9 mouse cellular contexts compared by ENCODE assay signal in genomic region chr10:78008169-78008568, GRCm38 (mm10). TPM values are rescaled to one million over a fixed set of nuclear protein-coding genes. Genes with fewer than 3 reads are reported as not detected.
DNase-seq lines count a peak whose midpoint lies in the region; ATAC-seq and TF ChIP-seq lines count a peak whose summit lies in the region.
"Had no signal": no experiment of that assay in that cellular context is flagged by ENCODE, and none has a peak within 500 bp of the region (broad histone marks: within the 10 kb centered on the region; RNA-seq: fewer than 3 reads in every experiment).

No protein-coding gene starts in this region.

- peaks cover 6% of the 10 kb centered on the region for H3K36me3 ChIP-seq in forebrain, embryonic 12.5 days (replicated peaks)
- H3K36me3 ChIP-seq in limb, embryonic 13.5 days, result peaks cover 17% of the 10 kb centered on the region
- H3K36me3 ChIP-seq in neural tube, embryonic 13.5 days, result no peaks in the 10 kb centered on the region

- peak overlapping the region; percentile 81 for H3K9ac ChIP-seq in forebrain, embryonic 12.5 days
- H3K9ac ChIP-seq in limb, embryonic 13.5 days, result peak overlapping the region; percentile 82
- H3K9ac ChIP-seq in neural tube, embryonic 13.5 days, result peak overlapping the region; percentile 90

- 0 out of 2 replicates have a peak, but pooled peaks cover 2% of the 10 kb centered on the region for H3K27me3 ChIP-seq in forebrain, embryonic 12.5 days
- no peaks in the 10 kb centered on the region for H3K27me3 ChIP-seq in limb, embryonic 13.5 days
- no peaks in the 10 kb centered on the region for H3K27me3 ChIP-seq in neural tube, embryonic 13.5 days

- no peak for ATAC-seq in forebrain, embryonic 12.5 days (ENCODE audit: low FRiP score)
- no peak for ATAC-seq in limb, embryonic 13.5 days (ENCODE audit: low FRiP score, low read depth)
- ATAC-seq in neural tube, embryonic 13.5 days (ENCODE audit: low read depth), result no peak

- peak overlapping the region; percentile 85 for H3K4me2 ChIP-seq in forebrain, embryonic 12.5 days
- peak overlapping the region; percentile 93 for H3K4me2 ChIP-seq in limb, embryonic 13.5 days (replicated peaks)
- H3K4me2 ChIP-seq in neural tube, embryonic 13.5 days, result peak overlapping the region; percentile 75

- H3K9me3 ChIP-seq in forebrain, embryonic 12.5 days, result no peaks in the 10 kb centered on the region
- H3K9me3 ChIP-seq in limb, embryonic 13.5 days, result no peaks in the 10 kb centered on the region
- no peaks in the 10 kb centered on the region for H3K9me3 ChIP-seq in neural tube, embryonic 13.5 days

- H3K4me3 ChIP-seq in left cerebral cortex, adult 2 months, result peak overlapping the region; percentile 85
- H3K4me3 ChIP-seq in forebrain, embryonic 12.5 days (replicated peaks), result peak overlapping the region; percentile 78
- peak overlapping the region; percentile 65 for H3K4me3 ChIP-seq in limb, embryonic 13.5 days
- peak overlapping the region; percentile 81 for H3K4me3 ChIP-seq in neural tube, embryonic 13.5 days

- peaks cover 33% of the 10 kb centered on the region for H3K4me1 ChIP-seq in forebrain, embryonic 12.5 days
- peaks cover 39% of the 10 kb centered on the region for H3K4me1 ChIP-seq in limb, embryonic 13.5 days
- H3K4me1 ChIP-seq in neural tube, embryonic 13.5 days (replicated peaks), result peaks cover 33% of the 10 kb centered on the region

- intact Hi-C loops in left cerebral cortex, adult 2 months (cut with DNase I), result loop anchor here (2.0 to 10.0 kb wide), 3 partner anchors 23 to 383 kb away; partner anchors contain the start of gene Ube2g2
- intact Hi-C loops in left cerebral cortex, postnatal 25 days (cut with DNase I), result loop anchor here (2.0 kb wide), 1 partner anchor 29 kb away; the partner anchor contains the start of gene 1810043G02Rik

- no peak for TF ChIP-seq CTCF in left cerebral cortex, adult 2 months (IDR thresholded peaks at IDR 0.05)

- peak overlapping the region; percentile 99; the same call in 1 of the 2 replicates for H3K27ac ChIP-seq in left cerebral cortex, adult 2 months
- no peak overlapping the region; the same call in 1 of the 2 replicates for H3K27ac ChIP-seq in forebrain, embryonic 12.5 days
- H3K27ac ChIP-seq in limb, embryonic 13.5 days, result 0 out of 2 replicates have a peak overlapping the region, but pooled peaks have one; percentile 96
- no peak overlapping the region for H3K27ac ChIP-seq in neural tube, embryonic 13.5 days (replicated peaks)

- 81% methylated on average over 3 of the region's 3 CpGs for WGBS in forebrain, embryonic 12.5 days
- WGBS in limb, embryonic 13.5 days, result 76% methylated on average over 3 of the region's 3 CpGs
- WGBS in neural tube, embryonic 13.5 days, result 77% methylated on average over 3 of the region's 3 CpGs

- DNase-seq in left cerebral cortex, adult 2 months (ENCODE audit: extremely low spot score in 1 of 2, low spot score in 2 of 2), result no peak
- DNase-seq in left cerebral cortex, postnatal 25 days (ENCODE audit: low spot score in 2 of 2), result no peak
- no peak for DNase-seq in adrenal gland, postnatal 10 days
- DNase-seq in adrenal gland, adult 2 months, result no peak
- no peak for DNase-seq in gastrocnemius, adult 8-10 months (ENCODE audit: low spot score in 2 of 2)
- DNase-seq: lung, adult 2 months had no signal

RNA-seq across cellular contexts. Expression of gene Pfkl, which starts 1.7 kb away (rescaled TPM):
- total RNA-seq in left cerebral cortex, adult 2 months (2021), result 100 to 1,000 TPM; 141 to 149 TPM
- total RNA-seq in left cerebral cortex, postnatal 25 days (2021), result 100 to 1,000 TPM; 145 to 149 TPM
- 134 and 135 TPM in 2 replicates for polyA plus RNA-seq in forebrain, embryonic 12.5 days (2016; fragmentation: Nextera tagmentation; extraction: Ambion mirVana)
- polyA plus RNA-seq in limb, embryonic 13.5 days (2015; fragmentation: Nextera tagmentation; extraction: Ambion mirVana), result 158 and 160 TPM in 2 replicates
- polyA plus RNA-seq in neural tube, embryonic 13.5 days (2015; fragmentation: Nextera tagmentation; extraction: Ambion mirVana), result 90.8 and 99.0 TPM in 2 replicates
- 100 to 1,000 TPM; 142 to 172 TPM for total RNA-seq in adrenal gland, postnatal 10 days (2021)
- total RNA-seq in adrenal gland, adult 2 months (2021), result 100 to 1,000 TPM; 128 to 145 TPM
- polyA plus RNA-seq in adrenal gland, adult 2 months (2012; rRNA removed), result 122 and 138 TPM in 2 replicates
- 10 to 100 TPM in 1 of 4 experiments, 1 to 10 TPM in 3; 7.0 to 10.6 (median 7.2) TPM for total RNA-seq in gastrocnemius, adult 8-10 months (2022)

RNA-seq across cellular contexts. Expression of gene 1810043G02Rik, which starts 29.8 kb away (rescaled TPM):
- total RNA-seq in left cerebral cortex, adult 2 months (2021), result 10 to 100 TPM; 33.9 to 34.0 TPM
- total RNA-seq in left cerebral cortex, postnatal 25 days (2021), result 10 to 100 TPM; 30.3 to 34.7 TPM
- 28.1 and 32.2 TPM in 2 replicates for polyA plus RNA-seq in forebrain, embryonic 12.5 days (2016; fragmentation: Nextera tagmentation; extraction: Ambion mirVana)
- 30.6 and 31.1 TPM in 2 replicates for polyA plus RNA-seq in limb, embryonic 13.5 days (2015; fragmentation: Nextera tagmentation; extraction: Ambion mirVana)
- 36.8 and 37.4 TPM in 2 replicates for polyA plus RNA-seq in neural tube, embryonic 13.5 days (2015; fragmentation: Nextera tagmentation; extraction: Ambion mirVana)
- 10 to 100 TPM; 15.7 to 21.4 TPM for total RNA-seq in adrenal gland, postnatal 10 days (2021)
- 10 to 100 TPM; 19.7 to 23.7 TPM for total RNA-seq in adrenal gland, adult 2 months (2021)
- polyA plus RNA-seq in adrenal gland, adult 2 months (2012; rRNA removed), result 92.1 and 111 TPM in 2 replicates
- 1 to 10 TPM; 3.2 to 4.7 (median 3.4) TPM for total RNA-seq in gastrocnemius, adult 8-10 months (2022)

RNA-seq across cellular contexts. Expression of gene Dnmt3l, which starts 33.6 kb away (rescaled TPM):
- total RNA-seq in left cerebral cortex, adult 2 months (2021), result under 1 TPM in 1 of 2 experiments, not detected in 1; 0.54 TPM
- not detected for total RNA-seq in left cerebral cortex, postnatal 25 days (2021)
- polyA plus RNA-seq in forebrain, embryonic 12.5 days (2016; fragmentation: Nextera tagmentation; extraction: Ambion mirVana), result not detected in 2 replicates
- polyA plus RNA-seq in limb, embryonic 13.5 days (2015; fragmentation: Nextera tagmentation; extraction: Ambion mirVana), result 0.17 TPM in 1 of 2 replicates, not detected in the other
- polyA plus RNA-seq in neural tube, embryonic 13.5 days (2015; fragmentation: Nextera tagmentation; extraction: Ambion mirVana), result not detected in 2 replicates
- 1 to 10 TPM; 2.4 to 6.4 TPM for total RNA-seq in adrenal gland, postnatal 10 days (2021)
- 10 to 100 TPM; 23.2 to 29.5 TPM for total RNA-seq in adrenal gland, adult 2 months (2021)
- 14.6 and 15.5 TPM in 2 replicates for polyA plus RNA-seq in adrenal gland, adult 2 months (2012; rRNA removed)
- not detected for total RNA-seq in gastrocnemius, adult 8-10 months (2022)

RNA-seq across cellular contexts. Expression of gene Aire, which starts 35.2 kb away (rescaled TPM):
- under 1 TPM in 1 of 2 experiments, not detected in 1; 0.56 TPM for total RNA-seq in left cerebral cortex, adult 2 months (2021)
- total RNA-seq in left cerebral cortex, postnatal 25 days (2021), result not detected
- polyA plus RNA-seq in forebrain, embryonic 12.5 days (2016; fragmentation: Nextera tagmentation; extraction: Ambion mirVana), result 0.11 and 0.19 TPM in 2 replicates
- polyA plus RNA-seq in limb, embryonic 13.5 days (2015; fragmentation: Nextera tagmentation; extraction: Ambion mirVana), result 0.99 and 1.0 TPM in 2 replicates
- polyA plus RNA-seq in neural tube, embryonic 13.5 days (2015; fragmentation: Nextera tagmentation; extraction: Ambion mirVana), result 0.10 and 0.18 TPM in 2 replicates
- under 1 TPM in 1 of 2 experiments, not detected in 1; 0.12 TPM for total RNA-seq in adrenal gland, postnatal 10 days (2021)
- not detected for total RNA-seq in adrenal gland, adult 2 months (2021)
- 0.08 TPM in 1 of 2 replicates, not detected in the other for polyA plus RNA-seq in adrenal gland, adult 2 months (2012; rRNA removed)
- not detected for total RNA-seq in gastrocnemius, adult 8-10 months (2022)

RNA-seq across cellular contexts. Expression of gene Trpm2, which starts 37.8 kb away (rescaled TPM):
- 10 to 100 TPM; 44.7 to 50.3 TPM for total RNA-seq in left cerebral cortex, adult 2 months (2021)
- 10 to 100 TPM; 32.3 to 44.9 TPM for total RNA-seq in left cerebral cortex, postnatal 25 days (2021)
- polyA plus RNA-seq in forebrain, embryonic 12.5 days (2016; fragmentation: Nextera tagmentation; extraction: Ambion mirVana), result 0.62 and 1.1 TPM in 2 replicates
- polyA plus RNA-seq in limb, embryonic 13.5 days (2015; fragmentation: Nextera tagmentation; extraction: Ambion mirVana), result 0.28 and 0.29 TPM in 2 replicates
- 4.1 and 4.9 TPM in 2 replicates for polyA plus RNA-seq in neural tube, embryonic 13.5 days (2015; fragmentation: Nextera tagmentation; extraction: Ambion mirVana)
- total RNA-seq in adrenal gland, postnatal 10 days (2021), result 1 to 10 TPM; 2.3 to 2.8 TPM
- total RNA-seq in adrenal gland, adult 2 months (2021), result 1 to 10 TPM; 2.6 to 3.2 TPM
- 3.0 and 3.1 TPM in 2 replicates for polyA plus RNA-seq in adrenal gland, adult 2 months (2012; rRNA removed)
- under 1 TPM in 2 of 4 experiments, not detected in 2; 0.07 to 0.20 TPM for total RNA-seq in gastrocnemius, adult 8-10 months (2022)

Comparison
In these comparisons a context has a peak if more than half of its experiments do, and no peak if none do; other contexts are left out.
1. H3K27ac ChIP-seq: peak in left cerebral cortex, adult 2 months (single experiment) and limb, embryonic 13.5 days (single experiment); none in forebrain, embryonic 12.5 days (single experiment) and neural tube, embryonic 13.5 days (single experiment).
2. RNA of gene Pfkl, which starts 1.7 kb away (total RNA-seq): 142 to 172 TPM in adrenal gland, postnatal 10 days, 141 to 149 TPM in left cerebral cortex, adult 2 months, 145 to 149 TPM in left cerebral cortex, postnatal 25 days and 128 to 145 TPM in adrenal gland, adult 2 months; 7.0 to 10.6 TPM in gastrocnemius, adult 8-10 months; every median in the first group is over 10 times any median in the second.
3. Peak in every context shown above with its lines, with median percentiles within 50 percentile points of each other: H3K4me3 ChIP-seq, H3K4me2 ChIP-seq and H3K9ac ChIP-seq.